Mouse (Mus musculus): Measurements from ENCODE around the gene Gm13287. TPM values are rescaled to one million over a fixed set of nuclear protein-coding genes. Genes with fewer than 3 reads are reported as not detected.
"Not testable (repeated sequence)": the region's sequence is repeated elsewhere in the genome, so short reads cannot be mapped to it uniquely, and the experiment has no call there.

Gene Gm13287
- polyA plus RNA-seq, 1 experiment from 2014 or later, result not detected

DNA sequence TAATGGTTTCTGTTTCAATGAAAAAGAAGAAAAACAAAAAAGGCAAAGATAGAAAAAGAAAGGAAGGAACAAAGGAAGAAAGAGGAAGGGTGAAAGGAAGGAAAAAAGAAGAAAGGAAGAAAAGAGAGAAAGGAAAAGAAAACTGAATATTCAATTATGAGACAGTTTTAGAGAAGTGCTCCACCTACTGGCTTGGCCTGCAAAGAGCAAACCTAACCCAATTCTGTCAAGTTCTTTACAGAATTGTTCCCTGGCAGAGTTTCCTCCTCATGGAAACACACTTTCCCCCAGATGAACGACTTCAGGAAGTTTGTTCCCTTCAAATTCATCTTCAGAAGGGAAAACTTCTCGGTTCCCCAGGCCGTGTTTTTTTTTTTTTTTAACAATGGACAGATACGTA, 19.9 kb downstream of the Gm13287 start:
- no peak for DNase-seq (ENCODE audit: low spot score)
- no peaks in the 10 kb centered on the region for H3K36me3 ChIP-seq (ENCODE audit: control insufficient read depth, insufficient read depth, low read length)
- H3K27ac ChIP-seq (ENCODE audit: low read depth, low read length), result no peak overlapping the region
- no peak for ATAC-seq (replicated peaks; ENCODE audit: low FRiP score)
- H3K27me3 ChIP-seq (replicated peaks; ENCODE audit: control insufficient read depth, insufficient read depth, low read length), result no peaks in the 10 kb centered on the region
- H3K4me1 ChIP-seq (replicated peaks; ENCODE audit: control insufficient read depth, insufficient read depth, low read length), result no peaks in the 10 kb centered on the region
- 24% methylated on average over 4 of the region's 4 CpGs for WGBS
- no peak overlapping the region for H3K4me3 ChIP-seq (ENCODE audit: low read depth, low read length)
- no peak overlapping the region for H3K4me2 ChIP-seq
- H3K9ac ChIP-seq (ENCODE audit: low read depth, low read length), result no peak overlapping the region
- H3K9me3 ChIP-seq (ENCODE audit: control insufficient read depth, low read length), result no peaks in the 10 kb centered on the region

DNA sequence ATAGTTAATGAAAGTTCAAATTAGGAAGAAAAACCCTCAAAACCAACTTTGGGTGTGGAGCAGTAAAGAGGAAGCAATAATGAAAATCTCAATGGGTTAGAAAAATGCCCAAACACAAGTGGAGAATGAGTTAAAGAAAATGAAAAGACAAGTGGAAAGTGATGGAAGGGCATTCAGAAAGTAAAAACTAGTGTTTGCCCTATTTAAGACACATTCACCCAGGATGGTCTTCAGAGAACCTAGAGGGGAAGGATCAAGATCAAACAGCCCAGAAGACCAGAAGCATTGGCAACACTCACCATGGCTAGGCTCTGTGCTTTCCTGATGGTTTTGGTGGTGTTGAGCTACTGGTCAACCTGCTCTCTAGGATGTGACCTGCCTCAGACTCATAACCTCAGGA, 24.1 kb downstream of the Gm13287 start, which contains the start of gene Ifna6:
Ifna6 (plus strand) TSS at position 301 of the 400 bp plus-strand sequence.
- H3K9me3 ChIP-seq (ENCODE audit: control insufficient read depth, low read length); ATAC-seq (replicated peaks; ENCODE audit: low FRiP score): not testable (repeated sequence)

DNA sequence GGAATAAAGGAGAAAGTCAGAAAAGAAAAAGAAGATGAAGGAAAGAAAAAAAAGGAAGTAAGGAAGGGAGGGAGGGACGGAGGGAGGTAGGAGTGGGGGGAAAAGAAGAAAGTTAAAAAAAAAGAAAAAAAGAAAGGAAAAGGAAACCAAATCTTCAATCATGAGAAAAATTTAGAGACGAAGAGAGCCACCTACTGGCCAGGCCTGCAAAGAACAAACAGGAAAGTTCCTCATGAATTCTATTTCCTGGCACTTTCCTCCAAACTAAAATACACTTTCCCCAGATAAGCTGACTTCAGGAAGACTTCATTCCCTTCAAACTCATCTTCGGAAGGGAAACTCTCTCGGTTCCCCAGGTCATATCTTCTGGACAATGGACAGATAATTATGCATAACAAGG, 27.5 kb downstream of the Gm13287 start:
- ATAC-seq (replicated peaks; ENCODE audit: low FRiP score) (no peak), DNase-seq (ENCODE audit: low spot score) (no peak)
- Histone ChIP-seq H3K4me3 (ENCODE audit: low read depth, low read length) (no peak overlapping the region), H3K4me1 (replicated peaks; ENCODE audit: control insufficient read depth, insufficient read depth, low read length) (no peaks in the 10 kb centered on the region), H3K9me3 (ENCODE audit: control insufficient read depth, low read length) (no peaks in the 10 kb centered on the region), H3K36me3 (ENCODE audit: control insufficient read depth, insufficient read depth, low read length) (no peaks in the 10 kb centered on the region), H3K4me2 (no peak overlapping the region), H3K27me3 (replicated peaks; ENCODE audit: control insufficient read depth, insufficient read depth, low read length) (no peaks in the 10 kb centered on the region), H3K27ac (ENCODE audit: low read depth, low read length) (no peak overlapping the region), H3K9ac (ENCODE audit: low read depth, low read length) (no peak overlapping the region)
- WGBS, result 21% methylated on average over 4 of the region's 4 CpGs

More for the DNA sequence above, 24.1 kb downstream of the Gm13287 start, which contains the start of gene Ifna6:
- not testable (repeated sequence) for H3K27me3 ChIP-seq (replicated peaks; ENCODE audit: control insufficient read depth, insufficient read depth, low read length); H3K4me2 ChIP-seq; H3K36me3 ChIP-seq (ENCODE audit: control insufficient read depth, insufficient read depth, low read length); H3K4me1 ChIP-seq (replicated peaks; ENCODE audit: control insufficient read depth, insufficient read depth, low read length); H3K4me3 ChIP-seq (ENCODE audit: low read depth, low read length); H3K9ac ChIP-seq (ENCODE audit: low read depth, low read length); H3K27ac ChIP-seq (ENCODE audit: low read depth, low read length); DNase-seq (ENCODE audit: low spot score)

DNA sequence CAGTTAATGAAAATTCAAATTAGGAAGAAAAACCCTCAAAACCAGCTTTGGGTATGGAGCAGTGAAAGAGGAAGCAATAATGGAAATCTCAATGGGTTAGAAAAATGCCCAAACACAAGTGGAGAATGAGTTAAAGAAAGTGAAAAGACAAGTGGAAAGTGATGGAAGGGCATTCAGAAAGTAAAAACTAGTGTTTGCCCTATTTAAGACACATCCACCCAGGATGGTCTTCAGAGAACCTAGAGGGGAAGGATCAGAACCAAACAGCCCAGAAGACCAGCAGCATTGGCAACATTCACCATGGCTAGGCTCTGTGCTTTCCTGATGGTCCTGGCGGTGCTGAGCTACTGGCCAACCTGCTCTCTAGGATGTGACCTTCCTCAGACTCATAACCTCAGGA, 32.2 kb downstream of the Gm13287 start, which contains the start of gene Ifna5:
Ifna5 (plus strand) TSS at position 301 of the 400 bp plus-strand sequence.
- H3K4me1 ChIP-seq (replicated peaks; ENCODE audit: control insufficient read depth, insufficient read depth, low read length); H3K27ac ChIP-seq (ENCODE audit: low read depth, low read length); H3K9ac ChIP-seq (ENCODE audit: low read depth, low read length); ATAC-seq (replicated peaks; ENCODE audit: low FRiP score); H3K4me2 ChIP-seq; H3K9me3 ChIP-seq (ENCODE audit: control insufficient read depth, low read length); H3K27me3 ChIP-seq (replicated peaks; ENCODE audit: control insufficient read depth, insufficient read depth, low read length); H3K36me3 ChIP-seq (ENCODE audit: control insufficient read depth, insufficient read depth, low read length); H3K4me3 ChIP-seq (ENCODE audit: low read depth, low read length); DNase-seq (ENCODE audit: low spot score): not testable (repeated sequence)
- 61% methylated on average over 1 of the region's 1 CpGs for WGBS

DNA sequence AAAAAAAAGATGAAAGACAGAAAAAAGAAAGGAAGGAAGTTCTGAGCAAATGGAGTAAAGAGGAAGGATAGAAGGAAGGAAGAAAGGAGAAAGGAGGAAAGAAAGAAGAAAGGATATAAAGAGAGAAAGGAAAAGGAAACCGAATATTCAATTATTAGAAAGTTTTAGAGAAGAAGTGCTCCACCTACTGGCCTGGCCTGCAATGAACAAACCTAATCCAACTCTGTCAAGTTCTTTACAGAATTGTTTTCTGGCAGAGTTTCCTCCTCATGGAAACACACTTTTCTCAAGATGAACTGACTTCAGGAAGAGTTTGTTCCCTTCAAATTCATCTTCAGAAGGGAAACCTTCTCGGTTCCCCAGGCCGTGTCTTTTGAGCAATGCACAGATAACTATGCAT, 35.8 kb downstream of the Gm13287 start:
- ATAC-seq (replicated peaks; ENCODE audit: low FRiP score), result no peak
- H3K27me3 ChIP-seq (replicated peaks; ENCODE audit: control insufficient read depth, insufficient read depth, low read length), result no peaks in the 10 kb centered on the region

DNA sequence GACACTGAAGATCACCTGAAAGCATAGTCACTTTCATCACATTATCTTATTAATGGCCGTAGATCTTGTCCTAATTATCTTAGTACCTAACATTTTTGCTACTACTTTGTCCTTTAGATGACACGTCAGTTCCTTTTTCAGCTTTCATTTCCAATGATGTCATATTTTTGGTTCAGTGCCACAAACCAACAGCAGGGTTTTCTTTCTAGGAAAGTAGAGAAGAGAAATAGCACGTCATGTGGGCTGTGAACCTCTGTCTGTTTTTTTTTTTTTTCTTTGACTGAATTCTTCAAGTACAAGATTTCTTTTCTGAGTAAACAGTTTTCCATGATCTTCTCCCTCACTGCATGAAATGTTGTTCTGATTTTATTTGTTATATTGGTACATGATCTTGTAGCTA, 37.0 kb downstream of the Gm13287 start:
- no peak overlapping the region for H3K9ac ChIP-seq (ENCODE audit: low read depth, low read length)
- DNase-seq (ENCODE audit: low spot score) (no peak), ATAC-seq (replicated peaks; ENCODE audit: low FRiP score) (no peak)
- H3K9me3 ChIP-seq (ENCODE audit: control insufficient read depth, low read length), result no peaks in the 10 kb centered on the region
- no peak overlapping the region for H3K4me2 ChIP-seq
- H3K27me3 ChIP-seq (replicated peaks; ENCODE audit: control insufficient read depth, insufficient read depth, low read length), result no peaks in the 10 kb centered on the region
- H3K36me3 ChIP-seq (ENCODE audit: control insufficient read depth, insufficient read depth, low read length), result no peaks in the 10 kb centered on the region
- no peak overlapping the region for H3K27ac ChIP-seq (ENCODE audit: low read depth, low read length)
- WGBS, result 66% methylated on average over 3 of the region's 3 CpGs
- H3K4me1 ChIP-seq (replicated peaks; ENCODE audit: control insufficient read depth, insufficient read depth, low read length), result no peaks in the 10 kb centered on the region
- no peak overlapping the region for H3K4me3 ChIP-seq (ENCODE audit: low read depth, low read length)

More for the DNA sequence above, 35.8 kb downstream of the Gm13287 start:
- Histone ChIP-seq H3K4me1 (replicated peaks; ENCODE audit: control insufficient read depth, insufficient read depth, low read length) (no peaks in the 10 kb centered on the region), H3K9ac (ENCODE audit: low read depth, low read length) (no peak overlapping the region), H3K4me2 (no peak overlapping the region), H3K36me3 (ENCODE audit: control insufficient read depth, insufficient read depth, low read length) (no peaks in the 10 kb centered on the region), H3K27ac (ENCODE audit: low read depth, low read length) (no peak overlapping the region), H3K9me3 (ENCODE audit: control insufficient read depth, low read length) (no peaks in the 10 kb centered on the region), H3K4me3 (ENCODE audit: low read depth, low read length) (no peak overlapping the region)
- DNase-seq (ENCODE audit: low spot score), result no peak
- 42% methylated on average over 3 of the region's 3 CpGs for WGBS

DNA sequence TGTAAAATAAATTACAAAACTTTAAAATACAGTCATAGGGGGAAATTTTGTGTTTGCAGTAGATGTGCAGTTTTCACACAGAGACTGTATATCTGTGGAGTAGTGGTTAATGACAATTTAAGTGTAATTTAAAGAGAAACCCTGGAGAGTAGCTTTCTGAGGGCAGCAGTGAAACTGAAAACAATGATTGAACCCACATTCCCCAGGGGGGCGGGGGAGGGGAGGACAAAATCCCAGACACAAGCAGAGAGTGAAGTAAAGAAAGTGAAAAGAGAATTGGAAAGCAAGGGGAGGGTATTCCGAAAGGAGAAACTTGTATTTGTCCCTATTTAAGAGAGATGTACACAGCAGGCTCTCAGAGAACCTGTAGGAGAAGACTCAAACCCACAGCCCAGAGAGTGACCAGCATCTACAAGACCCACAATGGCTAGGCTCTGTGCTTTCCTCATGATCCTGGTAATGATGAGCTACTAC, 38.4 kb downstream of the Gm13287 start, which contains the start of gene Ifna4:
Ifna4 (plus strand) TSS at position 424 of the 474 bp plus-strand sequence.
- no peaks in the 10 kb centered on the region for H3K27me3 ChIP-seq (replicated peaks; ENCODE audit: control insufficient read depth, insufficient read depth, low read length)
- no peak for DNase-seq (ENCODE audit: low spot score)
- H3K4me3 ChIP-seq (ENCODE audit: low read depth, low read length), result no peak within 1 kb of the TSS
- H3K9ac ChIP-seq (ENCODE audit: low read depth, low read length), result no peak within 1 kb of the TSS
- H3K4me2 ChIP-seq, result no peak within 1 kb of the TSS
- no peaks in the 10 kb centered on the region for H3K4me1 ChIP-seq (replicated peaks; ENCODE audit: control insufficient read depth, insufficient read depth, low read length)
- no peak for ATAC-seq (replicated peaks; ENCODE audit: low FRiP score)
- no peak within 1 kb of the TSS for H3K27ac ChIP-seq (ENCODE audit: low read depth, low read length)
- no peaks in the 10 kb centered on the region for H3K36me3 ChIP-seq (ENCODE audit: control insufficient read depth, insufficient read depth, low read length)
- H3K9me3 ChIP-seq (ENCODE audit: control insufficient read depth, low read length), result no peaks in the 10 kb centered on the region
- 53% methylated on average over 2 of the region's 2 CpGs for WGBS

DNA sequence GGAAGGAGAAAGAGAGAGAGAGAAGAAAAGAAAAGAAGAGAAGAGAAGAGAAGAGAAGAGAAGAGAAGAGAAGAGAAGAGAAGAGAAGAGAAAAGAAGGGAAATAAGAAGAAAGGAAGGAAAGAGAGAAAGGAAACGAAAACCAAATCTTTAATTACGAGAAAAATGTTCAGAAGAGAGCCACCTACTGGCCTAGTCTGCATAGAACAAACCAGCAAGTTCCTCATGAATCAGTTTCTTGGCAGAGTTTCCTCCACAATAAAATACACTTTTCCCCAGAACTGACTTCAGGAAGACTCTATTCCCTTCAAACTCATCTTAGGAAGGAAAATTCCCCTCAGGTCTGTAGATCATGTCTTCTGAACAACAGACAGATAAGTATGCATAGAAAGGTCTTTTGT, 42.3 kb downstream of the Gm13287 start:
- ATAC-seq (replicated peaks; ENCODE audit: low FRiP score) (no peak), DNase-seq (ENCODE audit: low spot score) (no peak)
- Histone ChIP-seq H3K4me1 (replicated peaks; ENCODE audit: control insufficient read depth, insufficient read depth, low read length) (no peaks in the 10 kb centered on the region), H3K9me3 (ENCODE audit: control insufficient read depth, low read length) (no peaks in the 10 kb centered on the region), H3K4me3 (ENCODE audit: low read depth, low read length) (no peak overlapping the region), H3K36me3 (ENCODE audit: control insufficient read depth, insufficient read depth, low read length) (no peaks in the 10 kb centered on the region), H3K4me2 (no peak overlapping the region), H3K9ac (ENCODE audit: low read depth, low read length) (no peak overlapping the region), H3K27me3 (replicated peaks; ENCODE audit: control insufficient read depth, insufficient read depth, low read length) (no peaks in the 10 kb centered on the region), H3K27ac (ENCODE audit: low read depth, low read length) (no peak overlapping the region)
- 29% methylated on average over 2 of the region's 2 CpGs for WGBS

DNA sequence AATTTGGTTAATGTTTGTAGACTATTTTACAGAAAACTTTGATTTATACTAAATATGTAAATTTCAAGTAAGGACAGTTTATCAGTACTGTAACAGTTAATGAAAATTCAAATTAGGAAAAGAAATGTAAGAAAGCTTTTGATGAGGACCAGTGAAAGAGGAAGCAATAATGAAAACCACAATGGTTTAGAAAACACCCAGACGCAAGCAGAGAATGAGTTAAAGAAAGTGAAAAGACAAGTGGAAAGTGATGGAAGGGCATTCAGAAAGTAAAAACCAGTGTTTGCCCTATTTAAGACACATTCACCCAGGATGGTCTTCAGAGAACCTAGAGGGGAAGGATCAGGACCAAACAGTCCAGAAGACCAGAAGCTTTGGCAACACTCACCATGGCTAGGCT, 46.6 kb downstream of the Gm13287 start, which contains the start of gene Ifna1:
Ifna1 (plus strand) TSS at position 390 of the 400 bp plus-strand sequence.
- Histone ChIP-seq H3K4me3 (ENCODE audit: low read depth, low read length) (no peak within 1 kb of the TSS), H3K27me3 (replicated peaks; ENCODE audit: control insufficient read depth, insufficient read depth, low read length) (no peaks in the 10 kb centered on the region), H3K9me3 (ENCODE audit: control insufficient read depth, low read length) (no peaks in the 10 kb centered on the region), H3K27ac (ENCODE audit: low read depth, low read length) (no peak within 1 kb of the TSS), H3K4me2 (no peak within 1 kb of the TSS), H3K9ac (ENCODE audit: low read depth, low read length) (no peak within 1 kb of the TSS), H3K4me1 (replicated peaks; ENCODE audit: control insufficient read depth, insufficient read depth, low read length) (no peaks in the 10 kb centered on the region), H3K36me3 (ENCODE audit: control insufficient read depth, insufficient read depth, low read length) (no peaks in the 10 kb centered on the region)
- no peak for DNase-seq (ENCODE audit: low spot score)
- WGBS, result 45% methylated on average over 1 of the region's 1 CpGs
- ATAC-seq (replicated peaks; ENCODE audit: low FRiP score), result no peak

All from liver, embryonic 11.5 days (tissue).